Mouse (Mus musculus): ENCODE data around the gene Epha1.

GRCm38 (mm10) chr6:42399938-42400337 lies 26.9 kb upstream of the Epha1 start, which contains the start of gene Tas2r143:
- TF ChIP-seq CTCF (IDR thresholded peaks at IDR 0.05; ENCODE audit: insufficient read depth, low read depth, low read length) (no peak), POLR2A (IDR thresholded peaks at IDR 0.05; ENCODE audit: insufficient read depth, low read depth, low read length) (no peak)
